Mouse (Mus musculus) lung, embryonic 15.5 days (tissue): ENCODE results near the gene Tbc1d30. TPM values are rescaled to one million over a fixed set of nuclear protein-coding genes. Genes with fewer than 3 reads are reported as not detected.

ENCODE experiments used
- ATAC-seq: fragments of 200-750 bp; cut with Nextera tagmentation; 2 replicates; pipeline ENCODE4 v1.8.0; 2017; ENCODE audit warnings: moderate number of reproducible peaks, borderline replicate concordance; ENCODE audit not compliant: low FRiP score, low TSS enrichment; ENCODE audit errors: extremely low read depth
- H3K27ac ChIP-seq: fragments of 300-500 bp; sonication (generic); 2 replicates; pipeline ENCODE4 v1.5.1; 2015; ENCODE audit warnings: moderate library complexity, mild to moderate bottlenecking, inconsistent platforms
- H3K27me3 ChIP-seq: fragments of 300-500 bp; sonication (generic); 2 replicates; pipeline ENCODE4 v1.6.1; 2015; ENCODE audit warnings: inconsistent platforms
- H3K36me3 ChIP-seq: fragments of 300-500 bp; sonication (generic); 2 replicates; pipeline ENCODE4 v1.6.1; 2015; ENCODE audit warnings: inconsistent platforms
- H3K4me1 ChIP-seq: fragments of 300-500 bp; sonication (generic); 2 replicates; pipeline ENCODE4 v1.6.1; 2015; ENCODE audit warnings: inconsistent platforms
- H3K4me2 ChIP-seq: fragments of 300-500 bp; sonication (generic); 2 replicates; pipeline ENCODE4 v1.6.1; 2015; ENCODE audit warnings: inconsistent platforms, mild to moderate bottlenecking, moderate library complexity
- H3K4me3 ChIP-seq: fragments of 300-500 bp; sonication (generic); 2 replicates; pipeline ENCODE4 v1.5.1; 2015; ENCODE audit warnings: mild to moderate bottlenecking, inconsistent platforms
- H3K9ac ChIP-seq: fragments of 300-500 bp; sonication (generic); 2 replicates; pipeline ENCODE4 v1.6.1; 2015; ENCODE audit warnings: inconsistent platforms
- H3K9me3 ChIP-seq: fragments of 300-500 bp; sonication (generic); 2 replicates; pipeline ENCODE4 v1.6.1; 2016; ENCODE audit warnings: inconsistent platforms
- WGBS: fragments of 180-500 bp; shearing (Covaris S2); methylation state at CpG from one replicate; pipeline ENCODE4 v1.1.7; 2015; 5-methylcytosine and 5-hydroxymethylcytosine counted together
- polyA plus RNA-seq: library from polyadenylated mRNA; unstranded; fragments of >200 nt; fragmentation: Nextera tagmentation; extraction: Ambion mirVana; gene quantifications from 2 replicates; pipeline ENCODE4 v1.2.1, GENCODE M21; 2015

Gene Tbc1d30
- polyA plus RNA-seq, 1 experiment from 2014 or later: 2.8 TPM

DNA sequence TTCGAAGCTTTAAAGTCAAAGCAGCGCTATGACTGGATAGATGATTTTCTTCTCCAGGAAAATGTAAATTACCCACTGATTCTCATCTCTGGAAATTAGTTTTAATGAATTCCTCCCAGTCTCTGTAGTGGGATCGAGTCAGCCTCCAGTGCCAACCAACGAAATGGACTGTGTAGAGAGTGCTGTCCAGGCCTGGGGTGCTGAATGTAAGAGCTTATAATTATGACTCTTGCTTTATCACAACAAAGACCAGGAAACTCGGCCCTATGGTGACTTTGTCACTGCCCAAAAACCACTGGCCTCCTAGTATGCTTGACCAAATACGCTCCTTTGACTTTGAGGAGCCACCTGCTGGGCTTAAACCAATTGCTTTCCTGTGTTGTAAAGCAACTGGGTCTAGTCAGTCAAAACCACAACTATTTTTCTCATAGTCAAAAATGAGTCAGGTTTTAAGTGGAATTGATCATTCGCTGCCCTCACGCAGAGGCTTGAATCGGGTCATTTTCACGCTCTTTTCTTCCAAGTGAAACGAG is 41.9 kb downstream of the Tbc1d30 start:
- no peak overlapping the region for H3K27ac ChIP-seq
- H3K4me1 ChIP-seq: peaks cover 14% of the 10 kb centered on the region
- no peaks in the 10 kb centered on the region for H3K36me3 ChIP-seq
- no peak for ATAC-seq
- no peak overlapping the region for H3K9ac ChIP-seq
- H3K27me3 ChIP-seq: peaks cover 36% of the 10 kb centered on the region
- H3K4me2 ChIP-seq: peak overlapping the region; percentile 99
- 22% methylated on average over 11 of the region's 11 CpGs for WGBS
- no peak overlapping the region for H3K4me3 ChIP-seq
- H3K9me3 ChIP-seq: no peaks in the 10 kb centered on the region

DNA sequence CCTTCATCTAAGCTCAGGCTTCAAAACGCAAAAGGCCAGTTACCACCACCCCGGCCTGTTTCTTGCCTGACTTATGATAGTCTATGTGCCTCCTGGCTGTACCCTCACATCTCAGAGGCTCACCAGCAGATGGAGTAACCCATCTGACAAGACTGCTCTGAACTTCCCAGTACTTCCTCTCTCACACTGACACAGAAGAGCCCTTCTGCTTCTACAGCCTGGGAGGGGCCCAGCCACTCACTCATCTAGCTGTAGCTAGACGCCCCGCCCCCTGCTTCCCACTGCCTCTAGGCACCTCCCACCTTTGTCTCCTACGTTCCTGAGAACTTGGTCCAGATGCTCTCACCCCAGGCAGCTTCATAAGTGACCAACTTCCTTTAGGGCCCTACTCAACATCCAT is 45.6 kb downstream of the Tbc1d30 start:
- H3K27ac ChIP-seq: no peak overlapping the region
- H3K4me2 ChIP-seq: no peak overlapping the region
- peaks cover 24% of the 10 kb centered on the region for H3K27me3 ChIP-seq
- H3K36me3 ChIP-seq: no peaks in the 10 kb centered on the region
- H3K4me1 ChIP-seq: peaks cover 8% of the 10 kb centered on the region
- ATAC-seq: peak; percentile 35; the same call in 1 of the 2 replicates
- H3K9ac ChIP-seq: no peak overlapping the region
- no peaks in the 10 kb centered on the region for H3K9me3 ChIP-seq
- 21% methylated on average over 5 of the region's 5 CpGs for WGBS
- H3K4me3 ChIP-seq: no peak overlapping the region

DNA sequence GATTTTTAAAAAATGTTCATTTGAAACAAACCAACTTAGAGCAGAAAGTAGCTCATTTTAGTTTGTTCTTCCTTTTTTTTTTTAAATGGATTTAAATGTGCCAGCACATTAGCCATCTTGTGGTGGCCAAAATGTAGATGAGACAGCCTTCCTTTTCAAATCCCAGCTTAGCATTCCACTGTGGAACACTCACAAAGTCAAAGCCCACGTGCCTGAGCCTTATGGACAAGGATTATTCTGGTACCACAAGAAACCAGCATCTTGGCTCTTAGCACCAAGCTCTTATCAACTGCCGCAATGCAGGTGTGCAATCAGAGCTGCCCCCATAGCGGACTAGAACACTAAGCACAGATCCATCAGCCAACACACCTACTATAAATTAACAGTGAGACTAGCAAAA is 47.5 kb downstream of the Tbc1d30 start:
- no peaks in the 10 kb centered on the region for H3K9me3 ChIP-seq
- no peak overlapping the region for H3K4me3 ChIP-seq
- no peaks in the 10 kb centered on the region for H3K36me3 ChIP-seq
- H3K9ac ChIP-seq: no peak overlapping the region
- 80% methylated on average over 3 of the region's 3 CpGs for WGBS
- no peaks in the 10 kb centered on the region for H3K4me1 ChIP-seq
- no peak for ATAC-seq
- H3K4me2 ChIP-seq: no peak overlapping the region
- H3K27ac ChIP-seq: no peak overlapping the region
- 0 out of 2 replicates have a peak, but pooled peaks cover 6% of the 10 kb centered on the region for H3K27me3 ChIP-seq

DNA sequence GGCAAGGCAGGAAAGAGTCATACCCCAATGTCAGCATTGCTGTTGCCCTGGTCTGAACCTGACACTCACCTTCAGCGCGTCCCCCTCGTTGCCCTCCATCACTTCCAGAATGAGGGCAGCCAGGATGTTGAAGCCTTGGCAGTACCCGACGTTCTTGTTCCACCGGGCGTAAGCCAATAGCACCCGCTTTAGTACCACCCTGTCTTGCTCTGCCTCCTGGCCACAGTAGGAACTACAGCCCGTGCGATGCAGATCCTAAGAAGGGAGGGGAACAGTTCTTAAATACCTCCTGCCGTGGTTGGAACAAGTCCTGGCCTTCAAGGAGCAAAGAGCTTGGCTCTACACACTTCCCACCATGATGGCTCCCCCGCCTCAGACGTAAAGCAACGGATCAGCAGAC is 49.2 kb downstream of the Tbc1d30 start:
- no peak overlapping the region for H3K4me2 ChIP-seq
- H3K4me1 ChIP-seq: peaks cover 10% of the 10 kb centered on the region
- 81% methylated on average over 14 of the region's 14 CpGs for WGBS
- H3K9ac ChIP-seq: no peak overlapping the region
- H3K27ac ChIP-seq: no peak overlapping the region
- no peaks in the 10 kb centered on the region for H3K36me3 ChIP-seq
- no peaks in the 10 kb centered on the region for H3K27me3 ChIP-seq
- ATAC-seq: no peak
- H3K9me3 ChIP-seq: no peaks in the 10 kb centered on the region
- H3K4me3 ChIP-seq: no peak overlapping the region

DNA sequence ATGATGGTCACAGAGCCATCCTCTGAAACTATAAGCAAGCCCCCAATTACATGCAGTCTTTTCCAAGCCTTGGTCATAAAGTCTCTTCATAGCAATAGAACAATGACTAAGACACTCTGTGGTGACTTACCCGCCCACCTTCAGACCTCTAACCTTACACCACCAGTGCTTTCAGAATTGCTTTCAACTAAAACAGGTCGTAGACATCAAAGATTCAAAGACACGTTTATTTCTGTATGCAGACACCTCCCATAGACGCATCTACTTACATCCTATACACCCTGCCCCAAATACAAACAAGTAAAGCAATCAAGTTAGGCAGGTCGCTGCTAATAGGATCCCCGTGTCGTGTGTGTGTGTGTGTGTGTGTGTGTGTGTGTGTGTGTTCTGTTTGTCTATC is 50.4 kb downstream of the Tbc1d30 start:
- Histone ChIP-seq H3K27ac (no peak overlapping the region), H3K27me3 (no peaks in the 10 kb centered on the region), H3K4me2 (no peak overlapping the region), H3K4me3 (no peak overlapping the region), H3K9ac (no peak overlapping the region), H3K9me3 (no peaks in the 10 kb centered on the region), H3K36me3 (no peaks in the 10 kb centered on the region), H3K4me1 (peaks cover 11% of the 10 kb centered on the region)
- WGBS: 70% methylated on average over 7 of the region's 7 CpGs
- no peak for ATAC-seq

DNA sequence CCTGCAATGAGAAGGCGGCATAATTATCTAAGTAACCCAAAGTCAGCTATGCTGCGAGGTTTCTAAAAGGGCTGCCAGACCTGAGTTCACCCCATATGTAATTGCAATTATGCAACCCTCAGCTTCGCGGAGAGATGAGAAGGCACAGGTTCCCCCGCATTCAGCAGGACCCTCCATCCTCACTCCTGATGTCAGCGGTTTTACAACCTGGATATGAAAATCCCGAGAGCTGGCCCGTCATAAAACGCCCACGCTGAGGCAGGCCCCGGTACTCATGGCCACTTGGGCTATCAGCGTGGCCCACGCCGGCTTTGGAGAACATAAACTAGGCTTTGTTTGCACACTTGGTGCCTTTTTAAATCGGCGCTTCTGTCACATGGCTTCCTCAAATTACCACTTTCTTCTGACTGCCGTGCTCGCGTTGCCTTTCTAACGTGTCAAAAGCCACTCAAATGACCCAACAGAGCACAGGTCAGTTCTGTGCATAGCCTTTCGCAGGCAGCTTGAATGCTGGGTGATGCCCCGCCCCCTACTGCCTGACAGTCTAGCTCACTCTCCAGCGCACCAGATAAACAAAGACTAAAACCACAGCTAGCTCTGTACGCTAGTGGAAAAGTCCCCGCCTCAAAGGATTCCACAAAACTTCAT is 53.9 kb downstream of the Tbc1d30 start:
- peak; percentile 71; the same call in 1 of the 2 replicates for ATAC-seq
- H3K9ac ChIP-seq: peak overlapping the region; percentile 14; the same call in 1 of the 2 replicates
- H3K9me3 ChIP-seq: no peaks in the 10 kb centered on the region
- peak overlapping the region; percentile 17 for H3K4me3 ChIP-seq
- no peaks in the 10 kb centered on the region for H3K27me3 ChIP-seq
- no peak overlapping the region for H3K27ac ChIP-seq
- H3K4me1 ChIP-seq: peaks cover 11% of the 10 kb centered on the region
- 16% methylated on average over 25 of the region's 25 CpGs for WGBS
- H3K4me2 ChIP-seq: peak overlapping the region; percentile 54
- no peaks in the 10 kb centered on the region for H3K36me3 ChIP-seq

DNA sequence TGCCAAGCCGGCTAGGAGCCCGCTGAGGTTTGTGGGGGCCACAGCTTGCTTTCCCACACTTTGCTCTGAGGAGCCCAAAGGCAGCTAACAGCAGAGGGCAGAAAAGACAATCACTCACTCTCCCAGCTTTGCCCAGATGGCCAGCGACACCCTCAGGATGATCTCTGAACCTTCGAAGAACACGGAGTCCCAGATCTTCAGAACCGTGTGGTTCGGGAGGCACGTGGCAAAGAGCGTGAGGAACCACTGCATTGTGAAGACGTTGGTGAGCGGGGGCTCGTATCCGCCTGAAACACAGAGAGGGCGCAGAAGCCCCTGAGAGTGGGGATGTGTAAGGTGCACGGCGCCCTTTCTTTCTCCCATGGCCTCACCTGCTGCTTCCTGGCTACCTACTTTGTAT is 56.6 kb downstream of the Tbc1d30 start:
- Histone ChIP-seq H3K4me2 (no peak overlapping the region), H3K9ac (no peak overlapping the region), H3K27me3 (no peaks in the 10 kb centered on the region), H3K27ac (no peak overlapping the region), H3K36me3 (no peaks in the 10 kb centered on the region), H3K9me3 (no peaks in the 10 kb centered on the region), H3K4me3 (no peak overlapping the region), H3K4me1 (peaks cover 17% of the 10 kb centered on the region)
- ATAC-seq: no peak
- WGBS: 70% methylated on average over 16 of the region's 16 CpGs

DNA sequence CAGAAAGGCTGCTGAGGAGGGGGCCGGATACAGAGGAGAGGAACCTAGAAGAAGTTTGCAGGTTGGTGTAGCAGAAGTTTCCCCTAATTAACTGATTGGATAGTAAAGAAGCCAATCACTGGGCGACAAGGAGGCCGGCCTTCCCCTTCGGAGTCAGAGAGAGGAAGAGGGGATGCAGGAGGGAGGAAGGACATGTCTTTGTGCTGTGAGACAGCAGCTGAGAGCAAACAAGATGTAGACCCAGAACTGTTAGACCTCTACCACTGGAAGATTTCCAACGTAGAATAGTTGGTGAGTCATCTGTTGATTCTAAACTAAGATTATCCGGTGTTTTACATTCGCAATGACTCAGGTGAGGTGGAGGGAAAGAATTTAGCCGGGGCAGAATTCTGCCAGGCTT is 57.2 kb downstream of the Tbc1d30 start:
- H3K4me1 ChIP-seq: peaks cover 17% of the 10 kb centered on the region
- no peaks in the 10 kb centered on the region for H3K9me3 ChIP-seq
- ATAC-seq: no peak
- H3K27ac ChIP-seq: no peak overlapping the region
- H3K9ac ChIP-seq: no peak overlapping the region
- no peak overlapping the region for H3K4me3 ChIP-seq
- H3K4me2 ChIP-seq: no peak overlapping the region
- WGBS: 55% methylated on average over 8 of the region's 8 CpGs
- no peaks in the 10 kb centered on the region for H3K27me3 ChIP-seq
- H3K36me3 ChIP-seq: no peaks in the 10 kb centered on the region

DNA sequence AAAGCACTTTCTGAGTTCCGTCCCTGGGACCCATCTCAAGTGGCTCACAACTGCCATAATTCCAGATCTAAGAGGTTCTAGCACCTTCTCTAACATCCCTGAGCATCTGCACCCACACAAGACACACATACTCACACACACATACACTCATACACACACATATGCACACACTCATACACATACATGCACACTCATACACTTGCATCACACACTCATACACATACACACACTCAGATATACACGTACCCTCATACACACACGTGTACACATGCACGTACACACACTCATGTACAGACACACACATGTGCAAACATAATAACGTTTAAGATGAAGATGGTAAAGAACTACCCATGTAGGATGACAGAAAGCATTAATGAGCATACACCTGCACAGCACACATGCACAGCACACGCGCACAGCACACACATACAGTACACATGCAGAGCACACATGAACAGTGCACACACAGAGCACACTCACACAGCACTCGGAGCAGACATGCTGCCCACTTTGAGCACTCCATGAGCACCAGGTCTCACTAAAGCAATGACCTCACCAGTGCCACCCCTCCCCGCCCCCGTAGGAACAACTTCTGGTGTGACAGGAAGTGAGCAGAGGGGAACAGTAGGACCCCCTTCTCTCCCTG is 59.7 kb downstream of the Tbc1d30 start:
- H3K36me3 ChIP-seq: no peaks in the 10 kb centered on the region
- H3K9me3 ChIP-seq: no peaks in the 10 kb centered on the region
- WGBS: 74% methylated on average over 10 of the region's 10 CpGs
- 0 out of 2 replicates have a peak, but pooled peaks cover 6% of the 10 kb centered on the region for H3K4me1 ChIP-seq
- ATAC-seq: 0 out of 2 replicates have a peak, but pooled peaks have one; percentile 29
- no peak overlapping the region for H3K4me2 ChIP-seq
- no peak overlapping the region for H3K9ac ChIP-seq
- no peaks in the 10 kb centered on the region for H3K27me3 ChIP-seq
- no peak overlapping the region for H3K4me3 ChIP-seq
- H3K27ac ChIP-seq: no peak overlapping the region

DNA sequence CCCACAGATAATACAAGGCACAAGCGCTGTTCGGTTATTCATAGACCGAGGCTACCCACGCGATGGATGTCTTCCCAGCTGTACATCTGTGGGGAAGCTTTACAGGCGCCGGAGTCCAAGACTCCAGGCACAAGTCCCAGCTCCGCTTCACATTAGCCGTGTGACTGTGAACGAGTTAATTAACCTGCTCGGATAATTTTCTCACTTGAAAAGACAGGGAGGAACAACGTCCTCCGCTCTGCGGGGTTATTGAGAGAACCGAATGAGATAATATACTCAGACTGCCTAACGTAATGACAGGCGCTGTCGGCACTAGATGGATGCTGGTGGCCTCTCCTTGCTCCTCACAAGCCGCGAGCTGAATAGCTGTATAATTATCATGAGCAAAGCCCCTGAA is 60.4 kb downstream of the Tbc1d30 start:
- Histone ChIP-seq H3K36me3 (no peaks in the 10 kb centered on the region), H3K9ac (no peak overlapping the region), H3K4me2 (no peak overlapping the region), H3K27ac (no peak overlapping the region), H3K9me3 (no peaks in the 10 kb centered on the region), H3K4me1 (0 out of 2 replicates have a peak, but pooled peaks cover 6% of the 10 kb centered on the region), H3K27me3 (no peaks in the 10 kb centered on the region), H3K4me3 (no peak overlapping the region)
- no peak for ATAC-seq
- WGBS: 56% methylated on average over 20 of the region's 20 CpGs

DNA sequence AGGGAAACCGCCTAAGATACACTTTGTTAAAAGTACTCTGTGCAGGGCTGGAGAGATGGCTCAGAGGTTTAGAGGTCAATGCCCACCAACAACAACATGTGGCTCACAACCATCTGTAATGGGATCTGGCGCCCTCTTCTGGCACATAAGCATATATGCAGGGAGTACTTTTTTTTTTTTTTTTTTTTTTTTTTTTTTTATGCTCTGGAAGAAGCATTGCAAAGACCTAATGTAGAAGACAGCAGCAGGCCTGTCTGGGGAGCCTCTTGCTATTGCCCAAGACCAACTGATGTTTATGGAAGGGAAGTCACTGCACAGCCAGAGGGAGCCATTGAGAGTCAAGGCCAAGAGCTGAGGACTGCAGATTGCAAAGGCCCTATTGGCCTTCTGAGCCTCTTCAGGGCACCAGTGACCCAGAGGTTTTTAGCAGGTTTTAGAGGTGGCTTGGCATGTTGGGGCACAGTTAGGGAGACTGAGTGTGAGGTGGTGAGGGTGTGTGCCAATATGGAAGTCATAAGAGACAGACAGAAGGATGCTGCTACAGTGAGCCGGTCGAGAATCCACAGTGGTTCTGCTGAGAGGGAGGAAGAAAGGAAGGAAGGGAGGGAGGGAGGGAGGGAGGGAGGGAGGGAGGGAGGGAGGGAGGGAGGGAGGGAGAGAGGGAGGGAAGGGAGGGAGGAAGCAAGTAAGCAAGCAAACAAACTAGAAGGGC is 61.0 kb downstream of the Tbc1d30 start:
- no peaks in the 10 kb centered on the region for H3K9me3 ChIP-seq
- no peak overlapping the region for H3K9ac ChIP-seq
- H3K27me3 ChIP-seq: no peaks in the 10 kb centered on the region
- H3K36me3 ChIP-seq: no peaks in the 10 kb centered on the region
- no peak for ATAC-seq
- no peak overlapping the region for H3K4me2 ChIP-seq
- H3K27ac ChIP-seq: no peak overlapping the region
- H3K4me3 ChIP-seq: no peak overlapping the region
- 0 out of 2 replicates have a peak, but pooled peaks cover 6% of the 10 kb centered on the region for H3K4me1 ChIP-seq
- 62% methylated on average over 4 of the region's 4 CpGs for WGBS

DNA sequence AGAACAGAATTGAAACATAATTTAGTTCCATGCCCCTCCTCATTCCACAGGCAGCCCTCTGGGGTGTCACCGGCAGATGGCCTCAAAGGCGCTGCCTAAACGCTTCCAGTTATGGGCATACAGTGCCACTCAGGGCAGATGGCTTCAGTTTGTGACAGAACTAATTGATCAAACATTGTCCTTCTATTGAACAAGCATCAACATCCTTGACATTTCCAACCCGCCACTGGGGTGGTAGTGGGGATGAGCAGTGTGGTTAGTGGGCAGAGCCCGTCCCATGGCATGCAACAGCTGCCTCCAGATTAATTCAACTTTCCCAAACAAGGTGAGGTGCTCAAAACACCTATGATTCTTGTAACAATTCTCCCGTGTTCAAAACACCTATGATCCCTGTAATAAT is 68.2 kb downstream of the Tbc1d30 start:
- H3K4me1 ChIP-seq: no peaks in the 10 kb centered on the region
- H3K9me3 ChIP-seq: no peaks in the 10 kb centered on the region
- no peak overlapping the region for H3K4me2 ChIP-seq
- no peaks in the 10 kb centered on the region for H3K36me3 ChIP-seq
- 89% methylated on average over 6 of the region's 6 CpGs for WGBS
- no peaks in the 10 kb centered on the region for H3K27me3 ChIP-seq
- no peak overlapping the region for H3K27ac ChIP-seq
- ATAC-seq: no peak
- no peak overlapping the region for H3K4me3 ChIP-seq
- no peak overlapping the region for H3K9ac ChIP-seq
